Mouse (Mus musculus) adrenal gland, postnatal 14 days (tissue): Measurements from ENCODE around the gene Sept7. TPM values are rescaled to one million over a fixed set of nuclear protein-coding genes. Genes with fewer than 3 reads are reported as not detected.
"Not testable (repeated sequence)": the region's sequence is repeated elsewhere in the genome, so short reads cannot be mapped to it uniquely, and the experiment has no call there.

Source experiments
- DNase-seq: peaks from one replicate; pipeline ENCODE4 v3.0.0; 2021; ENCODE audit warnings: mixed read lengths
- long read RNA-seq, 2 experiments: library from polyadenylated mRNA; stranded (forward); transcript quantifications; one replicate each; pipeline ENCODE4 v2.0.0; 2021
- total RNA-seq: library from RNA; stranded (reverse); gene quantifications from 2 replicates; pipeline ENCODE4 v1.2.3, GENCODE M21; 2021

The Sept7 gene
- total RNA-seq: 118 and 134 TPM in 2 replicates
- long read RNA-seq, experiment 1, partial matches to known transcripts: 0 of 155 reads
- long read RNA-seq, experiment 1, other reads (novel, unspliced or antisense): 155 of 155 reads
- long read RNA-seq, experiment 2, partial matches to known transcripts: 5 of 111 reads
- long read RNA-seq, experiment 2, other reads (novel, unspliced or antisense): 106 of 111 reads

- DNase-seq: peak; percentile 99
These were observed at the start of gene Sept7 for GRCm38 (mm10) chr9:25252283-25252726. TSS of gene Sept7 (plus strand) at chr9:25252439.

- no peak for DNase-seq
These were observed 44.0 kb upstream of the Sept7 start for GRCm38 (mm10) chr9:25208087-25208803.

- DNase-seq: no peak
These were observed 39.7 kb upstream of the Sept7 start for GRCm38 (mm10) chr9:25212309-25213163.

- no peak for DNase-seq
These were observed 39.1 kb upstream of the Sept7 start for GRCm38 (mm10) chr9:25213164-25213557.

GRCm38 (mm10) chr9:25215411-25215810 lies 36.8 kb upstream of the Sept7 start:
- no peak for DNase-seq

- no peak for DNase-seq
These were observed 36.0 kb upstream of the Sept7 start for GRCm38 (mm10) chr9:25216210-25216609.

- DNase-seq: no peak
These were observed 33.3 kb upstream of the Sept7 start for GRCm38 (mm10) chr9:25218954-25219353.

GRCm38 (mm10) chr9:25219882-25220281 lies 32.4 kb upstream of the Sept7 start:
- no peak for DNase-seq

- no peak for DNase-seq
These were observed 27.3 kb upstream of the Sept7 start for GRCm38 (mm10) chr9:25224959-25225358.

GRCm38 (mm10) chr9:25229740-25230139 lies 22.5 kb upstream of the Sept7 start:
- DNase-seq: no peak

GRCm38 (mm10) chr9:25230213-25231039 lies 21.8 kb upstream of the Sept7 start:
- DNase-seq: no peak

GRCm38 (mm10) chr9:25241065-25241464 lies 11.2 kb upstream of the Sept7 start:
- no peak for DNase-seq

- DNase-seq: not testable (repeated sequence)
These were observed 10.5 kb upstream of the Sept7 start for GRCm38 (mm10) chr9:25241783-25242182.

GRCm38 (mm10) chr9:25242266-25242665 lies 10.0 kb upstream of the Sept7 start:
- no peak for DNase-seq

- DNase-seq: no peak
These were observed 8.1 kb upstream of the Sept7 start for GRCm38 (mm10) chr9:25243926-25244657.

GRCm38 (mm10) chr9:25245125-25245524 lies 7.1 kb upstream of the Sept7 start:
- DNase-seq: no peak

GRCm38 (mm10) chr9:25246508-25246907 lies 5.7 kb upstream of the Sept7 start:
- DNase-seq: no peak

GRCm38 (mm10) chr9:25251174-25251573 lies 1.1 kb upstream of the Sept7 start:
- no peak for DNase-seq

GRCm38 (mm10) chr9:25251611-25252282 lies 492 bp upstream of the Sept7 start:
- peak; percentile 93 for DNase-seq

GRCm38 (mm10) chr9:25252759-25253477 lies 679 bp downstream of the Sept7 start:
- peak; percentile 81 for DNase-seq
